Mouse (Mus musculus) forebrain, embryonic 10.5 days (tissue): ENCODE results near the gene Fmn2. TPM values are rescaled to one million over a fixed set of nuclear protein-coding genes. Genes with fewer than 3 reads are reported as not detected.

Experiments used
- DNase-seq: peaks from one replicate; pipeline ENCODE4 v3.0.0-alpha.2; 2017; ENCODE audit warnings: low spot score; ENCODE audit errors: extremely low spot score
- H3K27ac ChIP-seq: fragments of 300-500 bp; sonication (generic); 2 replicates; pipeline ENCODE4 v1.5.1; 2016; ENCODE audit warnings: mild to moderate bottlenecking
- H3K27me3 ChIP-seq: fragments of 300-500 bp; sonication (generic); 2 replicates; pipeline ENCODE4 v1.6.1; 2016; ENCODE audit warnings: mild to moderate bottlenecking; ENCODE audit not compliant: poor library complexity, severe bottlenecking
- H3K36me3 ChIP-seq: fragments of 300-500 bp; sonication (generic); replicated peaks from 2 replicates; pipeline ENCODE4 v1.6.1; 2016; ENCODE audit warnings: mild to moderate bottlenecking, moderate library complexity
- H3K4me1 ChIP-seq: fragments of 300-500 bp; sonication (generic); 2 replicates; pipeline ENCODE4 v1.6.1; 2016
- H3K4me3 ChIP-seq: fragments of 300-500 bp; sonication (generic); 2 replicates; pipeline ENCODE4 v1.5.1; 2016; ENCODE audit warnings: mild to moderate bottlenecking, moderate library complexity
- H3K9me3 ChIP-seq: fragments of 300-500 bp; sonication (generic); 2 replicates; pipeline ENCODE4 v1.6.1; 2016; ENCODE audit warnings: mild to moderate bottlenecking, moderate library complexity
- WGBS: fragments of 180-500 bp; shearing (Covaris S2); methylation state at CpG from one replicate; pipeline ENCODE4 v1.1.7; 2016; 5-methylcytosine and 5-hydroxymethylcytosine counted together
- polyA plus RNA-seq: library from polyadenylated mRNA; unstranded; fragments of >200 nt; fragmentation: Nextera tagmentation; extraction: Ambion mirVana; gene quantifications from 2 replicates; pipeline ENCODE4 v1.2.1, GENCODE M21; 2016

Fmn2 gene
- polyA plus RNA-seq, 1 experiment from 2014 or later, result 4.1 TPM

GRCm38 (mm10) chr1:174677211-174677610 lies 175.6 kb downstream of the Fmn2 start:
- no peak overlapping the region for H3K27ac ChIP-seq
- no peaks in the 10 kb centered on the region for H3K27me3 ChIP-seq
- H3K4me3 ChIP-seq, result no peak overlapping the region
- whole genome bisulfite sequencing, result 77% methylated on average over 4 of the region's 4 CpGs
- H3K4me1 ChIP-seq, result no peaks in the 10 kb centered on the region
- no peaks in the 10 kb centered on the region for H3K9me3 ChIP-seq
- no peak for DNase-seq
- H3K36me3 ChIP-seq, result no peaks in the 10 kb centered on the region

- no peaks in the 10 kb centered on the region for H3K27me3 ChIP-seq
- no peak overlapping the region for H3K4me3 ChIP-seq
- no peak overlapping the region for H3K27ac ChIP-seq
- no peaks in the 10 kb centered on the region for H3K9me3 ChIP-seq
- no peaks in the 10 kb centered on the region for H3K4me1 ChIP-seq
- H3K36me3 ChIP-seq, result no peaks in the 10 kb centered on the region
- no peak for DNase-seq
- 92% methylated on average over 2 of the region's 2 CpGs for WGBS
Observed at GRCm38 (mm10) chr1:174689301-174689700, 187.7 kb downstream of the Fmn2 start.

- Histone ChIP-seq H3K9me3 (no peaks in the 10 kb centered on the region), H3K4me1 (no peaks in the 10 kb centered on the region), H3K4me3 (no peak overlapping the region), H3K27ac (no peak overlapping the region), H3K36me3 (peaks cover 9% of the 10 kb centered on the region), H3K27me3 (no peaks in the 10 kb centered on the region)
- no peak for DNase-seq
- WGBS, result 94% methylated on average over 5 of the region's 5 CpGs
Observed at GRCm38 (mm10) chr1:174700871-174701270, 199.2 kb downstream of the Fmn2 start.

- Histone ChIP-seq H3K27me3 (no peaks in the 10 kb centered on the region), H3K9me3 (no peaks in the 10 kb centered on the region), H3K27ac (no peak overlapping the region), H3K4me1 (no peaks in the 10 kb centered on the region), H3K36me3 (peaks cover 9% of the 10 kb centered on the region), H3K4me3 (no peak overlapping the region)
- DNase-seq, result no peak
- 91% methylated on average over 5 of the region's 5 CpGs for WGBS
Observed at GRCm38 (mm10) chr1:174701835-174702234, 200.2 kb downstream of the Fmn2 start.

- H3K36me3 ChIP-seq, result peaks cover 9% of the 10 kb centered on the region
- 91% methylated on average over 1 of the region's 1 CpGs for WGBS
- H3K9me3 ChIP-seq, result no peaks in the 10 kb centered on the region
- H3K27ac ChIP-seq, result no peak overlapping the region
- H3K27me3 ChIP-seq, result no peaks in the 10 kb centered on the region
- no peaks in the 10 kb centered on the region for H3K4me1 ChIP-seq
- DNase-seq, result no peak
- no peak overlapping the region for H3K4me3 ChIP-seq
Observed at GRCm38 (mm10) chr1:174703909-174704308, 202.3 kb downstream of the Fmn2 start.

GRCm38 (mm10) chr1:174719729-174720458 lies 218.3 kb downstream of the Fmn2 start:
- no peak for DNase-seq
- Histone ChIP-seq H3K4me3 (no peak overlapping the region), H3K36me3 (peaks cover 11% of the 10 kb centered on the region; the same call in 1 of the 2 replicates), H3K9me3 (no peaks in the 10 kb centered on the region), H3K27me3 (no peaks in the 10 kb centered on the region), H3K4me1 (no peaks in the 10 kb centered on the region), H3K27ac (no peak overlapping the region)
- WGBS, result 92% methylated on average over 12 of the region's 12 CpGs

GRCm38 (mm10) chr1:174728771-174729170 lies 227.1 kb downstream of the Fmn2 start:
- 77% methylated on average over 3 of the region's 3 CpGs for WGBS
- Histone ChIP-seq H3K36me3 (no peaks in the 10 kb centered on the region), H3K4me3 (no peak overlapping the region), H3K4me1 (no peaks in the 10 kb centered on the region), H3K27me3 (no peaks in the 10 kb centered on the region), H3K27ac (no peak overlapping the region), H3K9me3 (no peaks in the 10 kb centered on the region)
- DNase-seq, result no peak

GRCm38 (mm10) chr1:174732715-174733114 lies 231.1 kb downstream of the Fmn2 start:
- H3K9me3 ChIP-seq, result no peaks in the 10 kb centered on the region
- no peak for DNase-seq
- H3K27ac ChIP-seq, result no peak overlapping the region; the same call in 1 of the 2 replicates
- H3K27me3 ChIP-seq, result no peaks in the 10 kb centered on the region
- 86% methylated on average over 6 of the region's 6 CpGs for WGBS
- no peak overlapping the region for H3K4me3 ChIP-seq
- H3K36me3 ChIP-seq, result no peaks in the 10 kb centered on the region
- no peaks in the 10 kb centered on the region for H3K4me1 ChIP-seq

- no peak for DNase-seq
- WGBS, result 80% methylated on average over 8 of the region's 8 CpGs
- Histone ChIP-seq H3K27me3 (no peaks in the 10 kb centered on the region), H3K4me3 (no peak overlapping the region), H3K27ac (no peak overlapping the region), H3K9me3 (no peaks in the 10 kb centered on the region), H3K36me3 (no peaks in the 10 kb centered on the region), H3K4me1 (no peaks in the 10 kb centered on the region)
Observed at GRCm38 (mm10) chr1:174738958-174739357, 237.3 kb downstream of the Fmn2 start.

GRCm38 (mm10) chr1:174742667-174743066 lies 241.0 kb downstream of the Fmn2 start:
- 88% methylated on average over 2 of the region's 2 CpGs for WGBS
- no peak for DNase-seq
- no peaks in the 10 kb centered on the region for H3K9me3 ChIP-seq
- no peak overlapping the region for H3K27ac ChIP-seq
- H3K4me3 ChIP-seq, result no peak overlapping the region
- H3K4me1 ChIP-seq, result no peaks in the 10 kb centered on the region
- H3K27me3 ChIP-seq, result no peaks in the 10 kb centered on the region
- H3K36me3 ChIP-seq, result no peaks in the 10 kb centered on the region

GRCm38 (mm10) chr1:174748520-174748919 lies 246.9 kb downstream of the Fmn2 start:
- 86% methylated on average over 4 of the region's 4 CpGs for WGBS
- Histone ChIP-seq H3K4me3 (no peak overlapping the region), H3K4me1 (peaks cover 10% of the 10 kb centered on the region), H3K27ac (no peak overlapping the region), H3K9me3 (no peaks in the 10 kb centered on the region), H3K36me3 (no peaks in the 10 kb centered on the region), H3K27me3 (no peaks in the 10 kb centered on the region)
- no peak for DNase-seq

- whole genome bisulfite sequencing, result 85% methylated on average over 3 of the region's 3 CpGs
- DNase-seq, result no peak
- no peaks in the 10 kb centered on the region for H3K27me3 ChIP-seq
- no peak overlapping the region for H3K27ac ChIP-seq
- no peak overlapping the region for H3K4me3 ChIP-seq
- no peaks in the 10 kb centered on the region for H3K9me3 ChIP-seq
- no peaks in the 10 kb centered on the region for H3K36me3 ChIP-seq
- peaks cover 10% of the 10 kb centered on the region for H3K4me1 ChIP-seq
Observed at GRCm38 (mm10) chr1:174750893-174751461, 249.4 kb downstream of the Fmn2 start.

- no peak for DNase-seq
- Histone ChIP-seq H3K27ac (no peak overlapping the region), H3K4me3 (no peak overlapping the region), H3K36me3 (no peaks in the 10 kb centered on the region), H3K4me1 (peaks cover 6% of the 10 kb centered on the region; the same call in 1 of the 2 replicates), H3K27me3 (no peaks in the 10 kb centered on the region), H3K9me3 (no peaks in the 10 kb centered on the region)
- 82% methylated on average over 6 of the region's 6 CpGs for WGBS
Observed at GRCm38 (mm10) chr1:174759354-174759753, 257.7 kb downstream of the Fmn2 start.
